Mouse (Mus musculus): ENCODE data around the gene Mpped2. TPM values are rescaled to one million over a fixed set of nuclear protein-coding genes. Genes with fewer than 3 reads are reported as not detected.
A peak's percentile ranks its signal among the peaks of the same experiment; 100 is the strongest.

Gene Mpped2
- polyA plus RNA-seq, 1 experiment from 2014 or later = 102 TPM

GRCm38 (mm10) chr2:106790329-106790701 lies 97.2 kb downstream of the Mpped2 start:
- no peak overlapping the region for H3K9ac ChIP-seq (replicated peaks; ENCODE audit: low read length)
- no peak for ATAC-seq (replicated peaks; ENCODE audit: insufficient number of reproducible peaks, low FRiP score, low TSS enrichment, low read depth)
- H3K9me3 ChIP-seq (replicated peaks; ENCODE audit: control insufficient read depth, low read length) = no peaks in the 10 kb centered on the region
- WGBS = 57% methylated on average over 3 of the region's 3 CpGs
- H3K4me2 ChIP-seq (ENCODE audit: low read depth, low read length) = no peak overlapping the region
- H3K36me3 ChIP-seq (replicated peaks; ENCODE audit: control insufficient read depth, insufficient read depth, low read depth, low read length) = no peaks in the 10 kb centered on the region
- peak overlapping the region; percentile 63 for H3K27ac ChIP-seq (replicated peaks; ENCODE audit: low read depth, low read length)
- no peaks in the 10 kb centered on the region for H3K27me3 ChIP-seq (ENCODE audit: control insufficient read depth, insufficient read depth, low read length)
- H3K4me1 ChIP-seq (ENCODE audit: control insufficient read depth, insufficient read depth, low read length) = peaks cover 5% of the 10 kb centered on the region; the same call in 1 of the 2 replicates
- H3K4me3 ChIP-seq (ENCODE audit: low read depth, low read length) = no peak overlapping the region
- DNase-seq (ENCODE audit: low spot score) = no peak

DNA sequence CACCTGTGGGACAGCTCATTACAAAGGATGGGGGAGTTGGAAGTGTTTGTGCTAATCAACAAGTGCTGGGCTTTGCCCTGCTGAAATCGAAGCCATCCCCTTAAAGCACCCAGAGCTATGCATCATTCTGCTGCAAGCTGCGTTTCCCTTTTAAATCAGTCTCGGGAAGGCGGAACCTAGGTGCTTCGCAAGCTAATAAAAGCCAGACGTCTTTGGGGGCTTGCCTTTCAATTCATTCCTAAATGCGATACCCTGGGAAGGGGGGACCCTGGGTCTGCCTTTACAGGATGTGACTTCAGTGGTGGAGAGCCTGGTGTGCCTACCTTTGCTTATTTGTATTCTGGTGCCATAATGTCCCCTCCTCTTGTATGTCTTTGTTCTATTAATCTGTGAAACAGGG lies 103.2 kb downstream of the Mpped2 start:
- 4% methylated on average over 7 of the region's 7 CpGs for WGBS
- peak; percentile 60 for ATAC-seq (replicated peaks; ENCODE audit: insufficient number of reproducible peaks, low FRiP score, low TSS enrichment, low read depth)

GRCm38 (mm10) chr2:106797855-106798254 lies 104.8 kb downstream of the Mpped2 start:
- DNase-seq (ENCODE audit: low spot score) = no peak
- peaks cover 2% of the 10 kb centered on the region; the same call in 1 of the 2 replicates for H3K4me1 ChIP-seq (ENCODE audit: control insufficient read depth, insufficient read depth, low read length)

More for the DNA sequence above, 103.2 kb downstream of the Mpped2 start:
- Histone ChIP-seq H3K27me3 (ENCODE audit: control insufficient read depth, insufficient read depth, low read length) (no peaks in the 10 kb centered on the region), H3K9ac (replicated peaks; ENCODE audit: low read length) (no peak overlapping the region; the same call in 1 of the 2 replicates), H3K4me2 (ENCODE audit: low read depth, low read length) (no peak overlapping the region), H3K4me1 (ENCODE audit: control insufficient read depth, insufficient read depth, low read length) (peaks cover 2% of the 10 kb centered on the region; the same call in 1 of the 2 replicates), H3K36me3 (replicated peaks; ENCODE audit: control insufficient read depth, insufficient read depth, low read depth, low read length) (no peaks in the 10 kb centered on the region), H3K4me3 (ENCODE audit: low read depth, low read length) (no peak overlapping the region), H3K9me3 (replicated peaks; ENCODE audit: control insufficient read depth, low read length) (no peaks in the 10 kb centered on the region), H3K27ac (replicated peaks; ENCODE audit: low read depth, low read length) (peak overlapping the region; percentile 23)
- peak; percentile 92 for DNase-seq (ENCODE audit: low spot score)

DNA sequence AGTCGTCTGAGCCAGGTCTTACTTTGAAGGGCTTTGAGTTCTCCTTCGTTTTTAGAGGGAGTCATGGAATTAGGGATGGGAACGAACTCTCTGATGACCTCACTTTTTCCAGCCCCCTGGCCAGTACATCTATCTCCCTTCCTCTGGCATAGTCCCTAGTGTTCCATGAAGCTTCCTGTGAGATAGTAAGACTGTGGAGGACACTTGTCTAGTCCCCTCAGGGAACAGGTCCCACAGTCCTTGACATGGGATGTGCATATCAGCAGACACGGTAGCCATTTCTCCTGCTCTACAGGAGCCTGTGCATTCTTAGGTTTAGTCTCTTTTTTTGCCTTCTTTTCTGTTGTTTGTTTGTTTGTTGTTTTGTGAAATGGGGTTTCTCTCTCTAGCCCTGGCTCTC lies 105.8 kb downstream of the Mpped2 start:
- peaks cover 2% of the 10 kb centered on the region; the same call in 1 of the 2 replicates for H3K4me1 ChIP-seq (ENCODE audit: control insufficient read depth, insufficient read depth, low read length)
- 53% methylated on average over 4 of the region's 4 CpGs for WGBS
- no peak overlapping the region for H3K4me2 ChIP-seq (ENCODE audit: low read depth, low read length)
- DNase-seq (ENCODE audit: low spot score) (no peak), ATAC-seq (replicated peaks; ENCODE audit: insufficient number of reproducible peaks, low FRiP score, low TSS enrichment, low read depth) (no peak)
- no peaks in the 10 kb centered on the region for H3K36me3 ChIP-seq (replicated peaks; ENCODE audit: control insufficient read depth, insufficient read depth, low read depth, low read length)
- no peaks in the 10 kb centered on the region for H3K27me3 ChIP-seq (ENCODE audit: control insufficient read depth, insufficient read depth, low read length)
- no peak overlapping the region for H3K27ac ChIP-seq (replicated peaks; ENCODE audit: low read depth, low read length)
- no peaks in the 10 kb centered on the region for H3K9me3 ChIP-seq (replicated peaks; ENCODE audit: control insufficient read depth, low read length)
- H3K9ac ChIP-seq (replicated peaks; ENCODE audit: low read length) = no peak overlapping the region
- no peak overlapping the region for H3K4me3 ChIP-seq (ENCODE audit: low read depth, low read length)

More at GRCm38 (mm10) chr2:106797855-106798254, 104.8 kb downstream of the Mpped2 start:
- H3K9me3 ChIP-seq (replicated peaks; ENCODE audit: control insufficient read depth, low read length) = no peaks in the 10 kb centered on the region
- H3K4me2 ChIP-seq (ENCODE audit: low read depth, low read length) = no peak overlapping the region
- H3K36me3 ChIP-seq (replicated peaks; ENCODE audit: control insufficient read depth, insufficient read depth, low read depth, low read length) = no peaks in the 10 kb centered on the region
- no peak; the same call in 1 of the 2 replicates for ATAC-seq (replicated peaks; ENCODE audit: insufficient number of reproducible peaks, low FRiP score, low TSS enrichment, low read depth)
- H3K4me3 ChIP-seq (ENCODE audit: low read depth, low read length) = no peak overlapping the region
- no peaks in the 10 kb centered on the region for H3K27me3 ChIP-seq (ENCODE audit: control insufficient read depth, insufficient read depth, low read length)
- no peak overlapping the region for H3K27ac ChIP-seq (replicated peaks; ENCODE audit: low read depth, low read length)
- 37% methylated on average over 3 of the region's 3 CpGs for WGBS
- no peak overlapping the region for H3K9ac ChIP-seq (replicated peaks; ENCODE audit: low read length)

GRCm38 (mm10) chr2:106815898-106816297 lies 122.8 kb downstream of the Mpped2 start:
- no peaks in the 10 kb centered on the region; the same call in 1 of the 2 replicates for H3K9me3 ChIP-seq (replicated peaks; ENCODE audit: control insufficient read depth, low read length)
- ATAC-seq (replicated peaks; ENCODE audit: insufficient number of reproducible peaks, low FRiP score, low TSS enrichment, low read depth) (no peak), DNase-seq (ENCODE audit: low spot score) (no peak)
- H3K4me2 ChIP-seq (ENCODE audit: low read depth, low read length) = no peak overlapping the region
- H3K9ac ChIP-seq (replicated peaks; ENCODE audit: low read length) = no peak overlapping the region
- no peaks in the 10 kb centered on the region for H3K27me3 ChIP-seq (ENCODE audit: control insufficient read depth, insufficient read depth, low read length)
- H3K4me1 ChIP-seq (ENCODE audit: control insufficient read depth, insufficient read depth, low read length) = no peaks in the 10 kb centered on the region
- no peaks in the 10 kb centered on the region for H3K36me3 ChIP-seq (replicated peaks; ENCODE audit: control insufficient read depth, insufficient read depth, low read depth, low read length)
- H3K27ac ChIP-seq (replicated peaks; ENCODE audit: low read depth, low read length) = no peak overlapping the region
- WGBS = 90% methylated on average over 3 of the region's 3 CpGs
- H3K4me3 ChIP-seq (ENCODE audit: low read depth, low read length) = no peak overlapping the region

DNA sequence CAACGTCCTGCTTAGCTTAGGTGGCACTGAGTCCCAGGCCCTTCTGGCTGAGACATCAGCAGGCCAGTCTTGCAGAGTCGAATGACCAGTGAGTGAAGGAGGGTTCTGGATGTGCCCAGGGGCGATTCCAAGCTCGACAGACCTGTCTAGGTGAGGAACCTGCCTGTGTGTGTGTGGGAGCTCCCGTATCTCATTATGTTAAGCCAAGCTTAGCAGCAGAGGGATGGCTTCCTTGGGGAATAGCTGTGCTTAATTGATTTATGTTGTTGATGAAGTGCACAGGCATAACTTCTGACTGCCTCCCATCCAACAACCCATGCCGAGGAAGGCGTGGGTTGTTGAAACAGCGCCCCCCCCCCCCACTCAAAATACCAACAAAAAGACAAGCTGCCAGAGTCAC lies 128.2 kb downstream of the Mpped2 start:
- WGBS = 65% methylated on average over 8 of the region's 8 CpGs
- H3K4me3 ChIP-seq (ENCODE audit: low read depth, low read length) = no peak overlapping the region
- no peaks in the 10 kb centered on the region for H3K4me1 ChIP-seq (ENCODE audit: control insufficient read depth, insufficient read depth, low read length)
- DNase-seq (ENCODE audit: low spot score) = no peak
- no peak overlapping the region for H3K27ac ChIP-seq (replicated peaks; ENCODE audit: low read depth, low read length)
- no peak overlapping the region for H3K9ac ChIP-seq (replicated peaks; ENCODE audit: low read length)
- H3K36me3 ChIP-seq (replicated peaks; ENCODE audit: control insufficient read depth, insufficient read depth, low read depth, low read length) = no peaks in the 10 kb centered on the region
- no peaks in the 10 kb centered on the region; the same call in 1 of the 2 replicates for H3K27me3 ChIP-seq (ENCODE audit: control insufficient read depth, insufficient read depth, low read length)
- no peak overlapping the region for H3K4me2 ChIP-seq (ENCODE audit: low read depth, low read length)
- no peak for ATAC-seq (replicated peaks; ENCODE audit: insufficient number of reproducible peaks, low FRiP score, low TSS enrichment, low read depth)
- no peaks in the 10 kb centered on the region for H3K9me3 ChIP-seq (replicated peaks; ENCODE audit: control insufficient read depth, low read length)

DNA sequence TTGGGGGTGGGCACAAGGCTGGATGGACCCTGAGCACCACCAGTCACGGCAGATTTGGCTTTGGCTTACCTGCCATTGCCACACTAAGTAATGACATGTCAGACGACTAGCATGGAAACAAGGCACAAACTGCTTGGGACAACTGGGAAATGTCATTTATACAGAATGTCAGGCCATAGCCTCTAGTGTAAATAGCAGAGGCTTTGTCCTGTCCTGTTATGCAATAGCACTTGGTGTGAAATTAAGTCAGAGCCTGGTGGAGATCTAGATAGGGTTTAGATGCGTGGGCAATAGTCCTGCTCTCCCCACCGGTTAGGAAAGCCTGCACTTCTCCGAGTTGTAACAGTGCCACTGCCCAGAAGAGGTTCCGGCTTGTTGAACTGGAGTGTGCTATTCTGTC lies 128.8 kb downstream of the Mpped2 start:
- no peak overlapping the region for H3K27ac ChIP-seq (replicated peaks; ENCODE audit: low read depth, low read length)
- WGBS = 50% methylated on average over 6 of the region's 6 CpGs
- H3K27me3 ChIP-seq (ENCODE audit: control insufficient read depth, insufficient read depth, low read length) = no peaks in the 10 kb centered on the region; the same call in 1 of the 2 replicates
- ATAC-seq (replicated peaks; ENCODE audit: insufficient number of reproducible peaks, low FRiP score, low TSS enrichment, low read depth) = no peak
- no peak overlapping the region for H3K4me2 ChIP-seq (ENCODE audit: low read depth, low read length)
- no peak for DNase-seq (ENCODE audit: low spot score)
- no peaks in the 10 kb centered on the region for H3K4me1 ChIP-seq (ENCODE audit: control insufficient read depth, insufficient read depth, low read length)
- H3K36me3 ChIP-seq (replicated peaks; ENCODE audit: control insufficient read depth, insufficient read depth, low read depth, low read length) = no peaks in the 10 kb centered on the region
- no peaks in the 10 kb centered on the region for H3K9me3 ChIP-seq (replicated peaks; ENCODE audit: control insufficient read depth, low read length)
- no peak overlapping the region for H3K9ac ChIP-seq (replicated peaks; ENCODE audit: low read length)
- no peak overlapping the region for H3K4me3 ChIP-seq (ENCODE audit: low read depth, low read length)

DNA sequence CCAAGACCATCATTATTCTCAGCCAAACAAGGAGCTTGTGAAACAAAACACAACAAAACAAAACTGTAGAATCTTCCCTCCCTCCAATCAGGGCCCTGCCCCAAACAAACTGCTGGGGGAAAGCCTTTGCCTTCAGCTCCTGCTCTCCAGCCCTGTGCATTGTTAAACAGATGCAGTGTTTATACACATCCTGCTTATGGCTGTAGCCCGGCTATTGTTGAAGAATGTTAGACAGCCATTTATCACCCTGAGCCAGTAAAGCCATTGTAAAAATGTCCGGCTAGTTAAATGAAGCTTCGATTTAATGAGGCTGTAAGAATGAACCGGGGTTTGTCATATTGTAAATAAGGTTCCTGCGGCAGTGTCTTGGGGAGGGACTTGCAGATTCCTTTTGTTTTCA lies 129.5 kb downstream of the Mpped2 start:
- H3K9ac ChIP-seq (replicated peaks; ENCODE audit: low read length) = no peak overlapping the region
- WGBS = 25% methylated on average over 5 of the region's 5 CpGs
- no peaks in the 10 kb centered on the region for H3K36me3 ChIP-seq (replicated peaks; ENCODE audit: control insufficient read depth, insufficient read depth, low read depth, low read length)
- no peak overlapping the region for H3K4me3 ChIP-seq (ENCODE audit: low read depth, low read length)
- no peak overlapping the region for H3K27ac ChIP-seq (replicated peaks; ENCODE audit: low read depth, low read length)
- H3K9me3 ChIP-seq (replicated peaks; ENCODE audit: control insufficient read depth, low read length) = no peaks in the 10 kb centered on the region
- H3K4me1 ChIP-seq (ENCODE audit: control insufficient read depth, insufficient read depth, low read length) = no peaks in the 10 kb centered on the region
- ATAC-seq (replicated peaks; ENCODE audit: insufficient number of reproducible peaks, low FRiP score, low TSS enrichment, low read depth) (0 out of 2 replicates have a peak, but pooled peaks have one; percentile 69), DNase-seq (ENCODE audit: low spot score) (no peak)
- no peaks in the 10 kb centered on the region; the same call in 1 of the 2 replicates for H3K27me3 ChIP-seq (ENCODE audit: control insufficient read depth, insufficient read depth, low read length)
- no peak overlapping the region for H3K4me2 ChIP-seq (ENCODE audit: low read depth, low read length)

Measured in embryonic facial prominence, embryonic 11.5 days (tissue).